Mouse (Mus musculus): ENCODE measurements around the gene Ap2a1. TPM values are rescaled to one million over a fixed set of nuclear protein-coding genes. Genes with fewer than 3 reads are reported as not detected.

Ap2a1 gene
- 216 and 254 TPM in 2 replicates for polyA plus RNA-seq (2012; rRNA removed)

GRCm38 (mm10) chr7:44929204-44930151 lies at the start of gene Ap2a1:
Gene Ap2a1 (minus strand): TSS chr7:44929496.
- peak; percentile 100 for DNase-seq (ENCODE audit: extremely low spot score in 1 of 2, low spot score in 1 of 2)

- no peak for DNase-seq (ENCODE audit: extremely low spot score in 1 of 2, low spot score in 1 of 2)
Measured at GRCm38 (mm10) chr7:44978300-44978699, 49.0 kb upstream of the Ap2a1 start.

GRCm38 (mm10) chr7:44975117-44975419 lies 45.8 kb upstream of the Ap2a1 start:
- no peak for DNase-seq (ENCODE audit: extremely low spot score in 1 of 2, low spot score in 1 of 2)

GRCm38 (mm10) chr7:44974383-44975116 lies 45.3 kb upstream of the Ap2a1 start, which contains the start of gene Cpt1c:
Gene Cpt1c (minus strand): TSS chr7:44974851.
- DNase-seq (ENCODE audit: extremely low spot score in 1 of 2, low spot score in 1 of 2), result peak; percentile 81 to 92

- DNase-seq (ENCODE audit: extremely low spot score in 1 of 2, low spot score in 1 of 2), result no peak
Measured at GRCm38 (mm10) chr7:44973415-44974130, 44.3 kb upstream of the Ap2a1 start.

GRCm38 (mm10) chr7:44971142-44971541 lies 41.8 kb upstream of the Ap2a1 start:
- DNase-seq (ENCODE audit: extremely low spot score in 1 of 2, low spot score in 1 of 2), result no peak

GRCm38 (mm10) chr7:44970231-44970691 lies 41.0 kb upstream of the Ap2a1 start:
- peak; percentile 81 to 88 for DNase-seq (ENCODE audit: extremely low spot score in 1 of 2, low spot score in 1 of 2)

GRCm38 (mm10) chr7:44966638-44967037 lies 37.3 kb upstream of the Ap2a1 start:
- DNase-seq (ENCODE audit: extremely low spot score in 1 of 2, low spot score in 1 of 2), result no peak

- no peak for DNase-seq (ENCODE audit: extremely low spot score in 1 of 2, low spot score in 1 of 2)
Measured at GRCm38 (mm10) chr7:44965975-44966374, 36.7 kb upstream of the Ap2a1 start.

- DNase-seq (ENCODE audit: extremely low spot score in 1 of 2, low spot score in 1 of 2), result no peak
Measured at GRCm38 (mm10) chr7:44964990-44965389, 35.7 kb upstream of the Ap2a1 start.

- no peak for DNase-seq (ENCODE audit: extremely low spot score in 1 of 2, low spot score in 1 of 2)
Measured at GRCm38 (mm10) chr7:44962831-44963230, 33.5 kb upstream of the Ap2a1 start.

- DNase-seq (ENCODE audit: extremely low spot score in 1 of 2, low spot score in 1 of 2), result no peak
Measured at GRCm38 (mm10) chr7:44962337-44962736, 33.0 kb upstream of the Ap2a1 start.

GRCm38 (mm10) chr7:44960512-44960910 lies 31.2 kb upstream of the Ap2a1 start:
- DNase-seq (ENCODE audit: extremely low spot score in 1 of 2, low spot score in 1 of 2), result no peak

- DNase-seq (ENCODE audit: extremely low spot score in 1 of 2, low spot score in 1 of 2), result no peak
Measured at GRCm38 (mm10) chr7:44959874-44960511, 30.7 kb upstream of the Ap2a1 start.

GRCm38 (mm10) chr7:44959281-44959680 lies 30.0 kb upstream of the Ap2a1 start:
- no peak for DNase-seq (ENCODE audit: extremely low spot score in 1 of 2, low spot score in 1 of 2)

GRCm38 (mm10) chr7:44958208-44958607 lies 28.9 kb upstream of the Ap2a1 start:
- DNase-seq (ENCODE audit: extremely low spot score in 1 of 2, low spot score in 1 of 2), result peak in 1 of 2 experiments; percentile 61

- DNase-seq (ENCODE audit: extremely low spot score in 1 of 2, low spot score in 1 of 2), result no peak
Measured at GRCm38 (mm10) chr7:44957183-44957835, 28.0 kb upstream of the Ap2a1 start.

GRCm38 (mm10) chr7:44956266-44956665 lies 27.0 kb upstream of the Ap2a1 start:
- no peak for DNase-seq (ENCODE audit: extremely low spot score in 1 of 2, low spot score in 1 of 2)

GRCm38 (mm10) chr7:44955628-44956027 lies 26.3 kb upstream of the Ap2a1 start:
- DNase-seq (ENCODE audit: extremely low spot score in 1 of 2, low spot score in 1 of 2), result peak in 1 of 2 experiments; percentile 49
